ENCODE assay signal across 9 mouse cellular contexts in the genomic region with DNA sequence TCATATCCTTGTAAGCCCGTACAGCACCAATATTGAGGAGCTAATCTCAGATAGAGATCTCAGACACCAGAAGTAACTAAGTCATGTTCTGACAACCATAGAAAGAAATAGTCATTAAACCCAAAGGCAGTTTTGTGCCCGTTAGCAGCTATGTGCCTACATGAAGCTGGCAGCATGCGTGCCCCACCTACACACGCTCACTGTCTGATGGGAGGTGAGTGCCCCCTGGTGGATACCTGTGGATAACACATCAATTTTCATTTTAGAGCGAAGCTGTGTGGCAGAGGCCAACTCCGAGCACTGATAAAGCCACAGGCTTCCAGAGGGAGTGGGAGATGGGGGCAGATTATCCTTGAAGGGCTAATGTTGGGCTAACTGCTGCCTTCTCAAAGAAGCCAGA. TPM values are rescaled to one million over a fixed set of nuclear protein-coding genes. Genes with fewer than 3 reads are reported as not detected.
DNase-seq lines count a peak whose midpoint lies in the region; ATAC-seq and TF ChIP-seq lines count a peak whose summit lies in the region.
"Had no signal": no experiment of that assay in that cellular context is flagged by ENCODE, and none has a peak within 500 bp of the region (broad histone marks: within the 10 kb centered on the region; RNA-seq: fewer than 3 reads in every experiment).

No protein-coding gene starts in this region.

- no peak overlapping the region for H3K4me3 ChIP-seq in cortical plate, adult 2 months (ENCODE audit: insufficient read depth, low read length)
- H3K4me3 ChIP-seq in layer of hippocampus, adult 2 months, result no peak overlapping the region

- no peaks in the 10 kb centered on the region for H3K4me1 ChIP-seq in cortical plate, adult 2 months (ENCODE audit: control insufficient read depth, insufficient read depth, low read length)

- peak; percentile 62 for ATAC-seq in CD4-positive, CD25-positive, alpha-beta regulatory T cell, adult 4 months

- TF ChIP-seq POLR2A in cortical plate, adult 2 months (IDR thresholded peaks at IDR 0.05; ENCODE audit: extremely low read depth, insufficient read depth, low read length), result no peak

- no peak overlapping the region for H3K27ac ChIP-seq in cortical plate, adult 2 months (ENCODE audit: insufficient read depth, low read length)
- H3K27ac ChIP-seq in layer of hippocampus, adult 2 months, result no peak overlapping the region

- peak; percentile 97 for TF ChIP-seq CTCF in cortical plate, adult 2 months (IDR thresholded peaks at IDR 0.05; ENCODE audit: extremely low read depth, insufficient read depth, low read length)
- peak; percentile 96 for TF ChIP-seq CTCF in layer of hippocampus, adult 2 months (conservative IDR thresholded peaks at IDR 0.05)

- peak; percentile 74 for DNase-seq in ZHBTc4 (ENCODE audit: low read depth, low spot score)
- DNase-seq in heart, adult 8-10 months (ENCODE audit: low spot score), result peak; percentile 42
- peak; percentile 79 to 86 for DNase-seq in layer of hippocampus, adult 2 months (ENCODE audit: low spot score in 2 of 2)
- DNase-seq in lung, postnatal 10 days, result peak; percentile 71
- peak; percentile 75 for DNase-seq in retina, postnatal 1 day
- DNase-seq in urinary bladder, adult 2 months (ENCODE audit: low spot score), result peak; percentile 27

RNA-seq across cellular contexts. Expression of a gene that starts 12.5 kb away (rescaled TPM):
- 1 to 10 TPM; 1.8 to 1.9 TPM for polyA plus RNA-seq in CD4-positive, CD25-positive, alpha-beta regulatory T cell, adult 4 months (2017; shearing (Covaris generic))
- 7.4 and 8.7 TPM in 2 replicates for polyA plus RNA-seq in cortical plate, adult 2 months (2012; rRNA removed)
- total RNA-seq in heart, adult 8-10 months (2022), result under 1 TPM in 2 of 4 experiments, not detected in 2; 0.34 to 0.79 TPM
- total RNA-seq in layer of hippocampus, adult 2 months (2021), result 1 to 10 TPM; 4.1 to 7.2 TPM
- polyA plus RNA-seq in urinary bladder, adult 2 months (2012; rRNA removed), result 1.2 and 1.6 TPM in 2 replicates
- total RNA-seq: gastrocnemius, adult 8-10 months had no signal

RNA-seq across cellular contexts. Expression of a gene that starts 34.2 kb away (rescaled TPM):
- polyA plus RNA-seq in CD4-positive, CD25-positive, alpha-beta regulatory T cell, adult 4 months (2017; shearing (Covaris generic)), result not detected
- 0.04 TPM in 1 of 2 replicates, not detected in the other for polyA plus RNA-seq in cortical plate, adult 2 months (2012; rRNA removed)
- total RNA-seq in heart, adult 8-10 months (2022), result not detected
- not detected for total RNA-seq in layer of hippocampus, adult 2 months (2021)
- polyA plus RNA-seq in urinary bladder, adult 2 months (2012; rRNA removed), result not detected in 2 replicates
- total RNA-seq: gastrocnemius, adult 8-10 months had no signal

RNA-seq across cellular contexts. Expression of a gene that starts 56.5 kb away (rescaled TPM):
- polyA plus RNA-seq in CD4-positive, CD25-positive, alpha-beta regulatory T cell, adult 4 months (2017; shearing (Covaris generic)), result under 1 TPM in 1 of 2 experiments, not detected in 1; 0.23 TPM
- polyA plus RNA-seq in cortical plate, adult 2 months (2012; rRNA removed), result not detected in 2 replicates
- under 1 TPM; 0.16 to 0.68 (median 0.49) TPM for total RNA-seq in heart, adult 8-10 months (2022)
- under 1 TPM; 0.51 to 0.76 TPM for total RNA-seq in layer of hippocampus, adult 2 months (2021)
- polyA plus RNA-seq in urinary bladder, adult 2 months (2012; rRNA removed), result 0.28 and 0.40 TPM in 2 replicates

Comparison
In these comparisons a context has a peak if more than half of its experiments do, and no peak if none do; other contexts are left out.
1. DNase-seq: peak in every context shown above with its lines; median percentile 82 in layer of hippocampus, adult 2 months; 75 in retina, postnatal 1 day; 74 in ZHBTc4; 71 in lung, postnatal 10 days; 42 in heart, adult 8-10 months; 27 in urinary bladder, adult 2 months.